Mouse (Mus musculus) C2C12 (cell line): ENCODE results near the gene Etnk2. TPM values are rescaled to one million over a fixed set of nuclear protein-coding genes. Genes with fewer than 3 reads are reported as not detected.

ENCODE experiments used
- H3K27me3 ChIP-seq: one replicate; pipeline ENCODE4 v1.6.1; 2011; ENCODE audit not compliant: control insufficient read depth, insufficient read depth, insufficient read length
- H3K36me3 ChIP-seq: one replicate; pipeline ENCODE4 v1.6.1; 2011; ENCODE audit not compliant: control insufficient read depth, insufficient read depth
- H3K4me3 ChIP-seq: one replicate; pipeline ENCODE4 v1.5.1; 2011; ENCODE audit warnings: mild to moderate bottlenecking, control low read depth; ENCODE audit not compliant: poor library complexity, insufficient read depth, severe bottlenecking
- H3K79me2 ChIP-seq: one replicate; pipeline ENCODE4 v1.6.1; 2011; ENCODE audit not compliant: control insufficient read depth, insufficient read depth
- H3K79me3 ChIP-seq: one replicate; pipeline ENCODE4 v1.6.1; 2011; ENCODE audit warnings: low read depth, control low read depth
- H3ac ChIP-seq: one replicate; pipeline ENCODE3; 2011; ENCODE audit warnings: low read depth; ENCODE audit not compliant: control insufficient read depth, insufficient read length
- CEBPB ChIP-seq: IDR thresholded peaks from one replicate; pipeline ENCODE4 v1.6.1; 2011; ENCODE audit warnings: low read depth, mild to moderate bottlenecking, control low read depth, moderate library complexity
- CTCF ChIP-seq: IDR thresholded peaks from one replicate; pipeline ENCODE4 v1.5.1; 2011; ENCODE audit not compliant: control insufficient read depth, insufficient read depth, insufficient read length
- FOSL1 ChIP-seq: IDR thresholded peaks from one replicate; pipeline ENCODE4 v1.8.0; 2011; ENCODE audit warnings: mild to moderate bottlenecking, low read length; ENCODE audit not compliant: poor library complexity, insufficient read depth, severe bottlenecking
- MAX ChIP-seq: IDR thresholded peaks from one replicate; pipeline ENCODE4 v1.6.1; 2011; ENCODE audit warnings: mild to moderate bottlenecking, control low read depth
- MYOD1 ChIP-seq: IDR thresholded peaks from one replicate; pipeline ENCODE4 v1.6.1; 2011; ENCODE audit warnings: low read depth; ENCODE audit not compliant: control insufficient read depth, insufficient read length
- MYOG ChIP-seq: IDR thresholded peaks from one replicate; pipeline ENCODE4 v1.6.1; 2011; ENCODE audit not compliant: control insufficient read depth, insufficient read length; ENCODE audit errors: extremely low read depth
- USF1 ChIP-seq: IDR thresholded peaks from one replicate; pipeline ENCODE4 v1.6.1; 2011; ENCODE audit warnings: low read depth, mild to moderate bottlenecking, control low read depth, moderate library complexity
- polyA plus RNA-seq: library from polyadenylated mRNA; unstranded; fragments of >200 nt; fragmentation: generic; extraction: Trizol; gene quantifications from one replicate; pipeline ENCODE4 v1.2.1, GENCODE M21; 2012; ENCODE audit warnings: missing spikeins

Etnk2 gene
- polyA plus RNA-seq, 1 experiment = not detected

DNA sequence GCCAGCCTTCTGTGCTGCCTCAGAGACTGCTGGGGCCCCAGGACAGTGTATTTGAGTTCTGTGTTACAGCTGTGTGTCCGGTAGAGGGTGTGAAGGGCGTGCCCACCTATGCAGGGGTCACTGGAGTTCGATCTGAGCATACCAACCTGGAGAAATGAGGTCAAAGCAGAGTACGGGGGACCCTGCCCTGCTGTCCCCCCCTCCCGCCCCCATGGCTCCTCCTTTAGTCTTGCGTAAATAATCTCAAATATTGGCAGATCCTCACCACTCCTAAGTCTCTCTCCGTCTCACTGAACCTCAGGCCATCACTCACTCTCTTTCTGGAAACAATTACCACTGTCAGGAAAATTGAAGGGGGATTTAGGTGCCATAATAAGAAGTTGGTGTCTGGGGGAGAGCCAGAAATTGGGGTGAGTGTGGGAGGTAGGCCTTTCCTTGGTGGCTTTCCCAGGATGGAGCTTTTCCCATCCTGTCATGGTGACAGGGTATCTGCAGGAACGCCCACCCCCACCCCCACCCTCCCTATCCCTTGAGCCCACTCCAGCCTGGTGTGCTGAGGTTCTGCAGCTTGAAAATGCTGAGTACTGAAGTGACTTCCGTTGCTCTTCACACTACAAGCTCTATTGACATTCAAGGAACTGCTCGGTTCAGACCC lies 3.7 kb downstream of the Etnk2 start:
- H3K79me2 ChIP-seq = no peaks in the 10 kb centered on the region
- no peaks in the 10 kb centered on the region for H3K79me3 ChIP-seq
- no peak overlapping the region for H3ac ChIP-seq
- H3K36me3 ChIP-seq = no peaks in the 10 kb centered on the region
- TF ChIP-seq CTCF = no peak
- TF ChIP-seq MAX = no peak
- TF ChIP-seq USF1 = no peak
- no peak for TF ChIP-seq FOSL1
- TF ChIP-seq CEBPB = no peak
- no peak for TF ChIP-seq MYOG
- no peak for TF ChIP-seq MYOD1
- peaks cover 88% of the 10 kb centered on the region for H3K27me3 ChIP-seq
- no peak overlapping the region for H3K4me3 ChIP-seq

DNA sequence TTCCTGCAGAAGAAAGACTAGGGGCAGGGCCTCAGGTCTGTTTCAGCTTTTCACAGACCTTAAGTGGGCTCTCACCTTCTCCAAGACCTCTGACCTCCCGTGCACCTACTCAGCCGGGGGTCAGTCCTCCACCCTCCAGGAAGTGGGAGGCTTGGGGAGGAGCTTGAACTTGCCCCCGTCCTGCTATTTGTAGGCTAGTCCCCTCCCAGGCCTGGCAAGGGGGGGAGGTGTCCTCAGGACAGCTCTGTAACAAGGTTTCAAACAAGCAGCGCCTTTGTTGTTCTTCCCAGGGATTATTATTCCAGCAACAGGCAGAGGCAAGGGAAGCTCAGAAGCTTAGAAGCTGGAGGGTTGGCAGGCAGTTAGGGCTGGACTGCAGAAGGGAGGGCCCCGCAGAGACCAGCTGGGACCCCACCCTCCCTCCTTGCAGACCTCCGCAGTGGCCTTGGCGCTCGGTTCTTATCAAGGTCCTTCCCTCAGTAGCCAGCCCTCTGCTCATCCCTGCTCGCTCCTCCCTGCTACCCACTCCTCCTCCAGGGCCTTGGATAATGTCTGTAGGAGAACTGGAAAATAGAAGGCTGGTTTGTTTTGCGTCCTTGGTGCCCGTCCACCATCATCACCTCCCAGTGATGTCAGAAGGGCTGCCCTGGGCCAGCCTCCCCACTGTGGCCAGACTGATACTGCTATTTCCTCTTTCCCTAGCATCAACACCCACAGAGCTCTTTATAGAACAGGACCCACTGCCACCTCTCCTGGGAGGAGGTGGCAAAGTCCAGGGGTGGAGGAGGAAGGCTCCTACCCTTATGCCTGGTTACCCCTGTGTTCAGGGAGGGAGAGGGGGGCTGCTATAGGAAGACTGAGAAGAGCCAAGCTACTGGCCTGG lies 4.5 kb downstream of the Etnk2 start:
- H3K36me3 ChIP-seq = no peaks in the 10 kb centered on the region
- TF ChIP-seq CTCF (no peak), MYOG (no peak), USF1 (no peak), MAX (no peak), FOSL1 (no peak), CEBPB (no peak), MYOD1 (no peak)

DNA sequence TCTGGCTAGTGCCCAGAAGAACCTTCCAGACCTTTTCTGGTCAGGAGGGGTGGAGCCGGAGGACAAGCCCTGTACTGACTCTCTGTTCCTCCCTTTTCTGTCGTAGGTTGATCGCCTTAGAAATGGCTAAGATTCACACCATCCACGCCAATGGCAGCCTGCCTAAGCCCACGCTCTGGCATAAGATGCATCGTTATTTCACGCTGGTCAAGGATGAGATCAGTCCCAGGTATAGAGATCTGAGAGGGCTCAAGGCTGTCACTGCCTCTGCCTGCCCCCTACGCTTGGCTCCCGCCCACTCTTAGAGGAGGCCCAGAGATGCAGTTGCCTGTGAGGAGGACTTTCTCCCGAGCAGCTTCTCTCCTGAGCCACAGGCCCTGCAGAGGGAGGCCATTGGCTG lies 5.3 kb downstream of the Etnk2 start:
- no peaks in the 10 kb centered on the region for H3K79me2 ChIP-seq
- TF ChIP-seq CEBPB (no peak), FOSL1 (no peak), CTCF (no peak), MYOG (no peak), MYOD1 (no peak), USF1 (no peak), MAX (no peak)
- H3K27me3 ChIP-seq = peaks cover 88% of the 10 kb centered on the region

More for the DNA sequence above, 4.5 kb downstream of the Etnk2 start:
- Histone ChIP-seq H3K27me3 (peaks cover 92% of the 10 kb centered on the region), H3ac (no peak overlapping the region), H3K4me3 (no peak overlapping the region), H3K79me3 (no peaks in the 10 kb centered on the region), H3K79me2 (no peaks in the 10 kb centered on the region)

DNA sequence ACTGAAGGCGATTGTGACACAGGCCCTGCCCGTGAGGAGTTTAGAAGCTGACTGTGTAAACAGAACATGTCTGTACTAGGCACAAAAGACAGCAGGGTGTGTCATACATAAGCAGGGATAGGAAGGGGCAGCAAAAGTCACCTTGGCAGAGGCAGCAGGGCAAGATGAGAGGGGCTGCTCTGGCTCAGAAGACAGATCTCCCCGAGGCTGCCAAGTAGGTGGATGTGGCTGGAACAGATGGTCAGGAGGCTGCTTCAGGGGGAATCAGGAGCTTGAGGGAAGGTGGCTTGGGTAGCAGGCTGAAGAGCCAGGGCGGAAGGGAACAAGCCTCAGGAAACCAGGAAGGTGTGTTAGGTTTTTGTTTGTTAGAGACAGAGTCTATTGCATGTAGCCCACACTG lies 7.0 kb downstream of the Etnk2 start:
- Histone ChIP-seq H3K79me2 (no peaks in the 10 kb centered on the region), H3ac (no peak overlapping the region), H3K36me3 (no peaks in the 10 kb centered on the region), H3K4me3 (no peak overlapping the region), H3K27me3 (peaks cover 85% of the 10 kb centered on the region), H3K79me3 (no peaks in the 10 kb centered on the region)
- TF ChIP-seq USF1 (no peak), MAX (no peak), CEBPB (no peak), MYOG (no peak), FOSL1 (no peak), MYOD1 (no peak), CTCF (no peak)

More for the DNA sequence above, 5.3 kb downstream of the Etnk2 start:
- Histone ChIP-seq H3K79me3 (no peaks in the 10 kb centered on the region), H3K36me3 (no peaks in the 10 kb centered on the region), H3K4me3 (no peak overlapping the region), H3ac (no peak overlapping the region)

DNA sequence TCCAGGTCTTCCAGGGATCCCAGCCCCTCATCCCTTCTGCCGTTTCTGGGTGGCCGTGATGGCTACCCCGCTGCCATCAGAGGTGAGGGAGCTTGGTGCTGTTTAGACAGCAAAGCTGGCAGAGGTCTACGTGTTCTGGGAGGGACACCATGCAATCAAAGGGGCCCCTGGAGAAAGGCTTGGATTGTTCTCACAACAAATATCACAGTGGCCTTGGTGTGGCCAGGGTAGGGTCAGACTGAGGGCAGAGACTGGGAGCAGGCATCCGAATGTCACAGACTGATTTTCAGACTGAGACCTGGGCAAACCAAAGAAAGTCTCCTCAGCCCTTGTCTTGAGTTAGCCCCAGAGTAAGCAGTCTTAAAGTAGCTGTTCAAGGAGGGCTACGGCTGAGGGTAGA lies 8.1 kb downstream of the Etnk2 start:
- Histone ChIP-seq H3K36me3 (no peaks in the 10 kb centered on the region), H3K79me3 (no peaks in the 10 kb centered on the region), H3K79me2 (no peaks in the 10 kb centered on the region), H3ac (no peak overlapping the region), H3K27me3 (peaks cover 85% of the 10 kb centered on the region), H3K4me3 (no peak overlapping the region)
- no peak for TF ChIP-seq CTCF
- no peak for TF ChIP-seq MAX
- no peak for TF ChIP-seq MYOD1
- no peak for TF ChIP-seq MYOG

DNA sequence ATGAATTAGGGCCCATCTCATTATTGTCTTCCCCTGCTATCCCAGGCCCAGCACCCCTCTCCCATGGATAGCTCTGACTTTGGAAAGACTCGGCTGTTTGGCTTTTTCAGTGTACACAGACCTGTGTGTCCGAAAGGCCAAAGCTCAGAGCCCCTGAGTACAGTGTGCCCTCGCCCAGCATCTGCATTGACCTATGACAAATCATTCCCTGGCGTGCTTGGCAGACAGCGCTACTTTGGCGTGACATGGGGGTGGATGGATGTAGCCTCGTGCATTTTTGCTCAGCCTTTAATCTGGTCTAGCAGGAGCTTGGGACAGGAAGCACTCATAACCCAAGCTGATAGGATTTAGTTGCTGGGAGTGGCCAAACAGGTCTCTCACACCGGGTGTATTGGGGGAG lies 8.7 kb downstream of the Etnk2 start:
- no peak for TF ChIP-seq USF1
- no peak for TF ChIP-seq MAX
- no peak for TF ChIP-seq FOSL1
- TF ChIP-seq CEBPB = no peak
- TF ChIP-seq MYOD1 = no peak
- no peak for TF ChIP-seq MYOG
- no peak for TF ChIP-seq CTCF
- Histone ChIP-seq H3ac (no peak overlapping the region), H3K36me3 (no peaks in the 10 kb centered on the region), H3K79me3 (no peaks in the 10 kb centered on the region), H3K4me3 (no peak overlapping the region), H3K27me3 (peaks cover 87% of the 10 kb centered on the region), H3K79me2 (no peaks in the 10 kb centered on the region)
